Mouse (Mus musculus) heart, embryonic 15.5 days (tissue): ENCODE measurements at regions not wholly inside any gene's neighbourhood (a gene's known extent, or its start where the extent isn't known, plus 50 kb on each side); places are given as distances from the start of the nearest gene placed in this dataset.

ENCODE experiments used
- ATAC-seq: fragments of 200-750 bp; cut with Nextera tagmentation; replicated peaks from 2 replicates; pipeline ENCODE4 v1.8.0; 2017; ENCODE audit warnings: low read depth, moderate TSS enrichment; ENCODE audit not compliant: insufficient number of reproducible peaks, insufficient read depth, low FRiP score
- H3K27ac ChIP-seq: fragments of 300-500 bp; sonication (generic); 2 replicates; pipeline ENCODE4 v1.5.1; 2015; ENCODE audit warnings: mild to moderate bottlenecking, inconsistent platforms
- H3K27me3 ChIP-seq: fragments of 300-500 bp; sonication (generic); 2 replicates; pipeline ENCODE4 v1.6.1; 2015; ENCODE audit warnings: inconsistent platforms
- H3K36me3 ChIP-seq: fragments of 300-500 bp; sonication (generic); 2 replicates; pipeline ENCODE4 v1.6.1; 2015; ENCODE audit warnings: mild to moderate bottlenecking, inconsistent platforms
- H3K4me1 ChIP-seq: fragments of 300-500 bp; sonication (generic); replicated peaks from 2 replicates; pipeline ENCODE4 v1.6.1; 2015; ENCODE audit warnings: inconsistent platforms
- H3K4me2 ChIP-seq: fragments of 300-500 bp; sonication (generic); 2 replicates; pipeline ENCODE4 v1.6.1; 2015; ENCODE audit warnings: inconsistent platforms, mild to moderate bottlenecking, moderate library complexity
- H3K4me3 ChIP-seq: fragments of 300-500 bp; sonication (generic); 2 replicates; pipeline ENCODE4 v1.5.1; 2015; ENCODE audit warnings: mild to moderate bottlenecking, inconsistent platforms
- H3K9ac ChIP-seq: fragments of 300-500 bp; sonication (generic); 2 replicates; pipeline ENCODE4 v1.6.1; 2015; ENCODE audit warnings: mild to moderate bottlenecking, inconsistent platforms
- H3K9me3 ChIP-seq: fragments of 300-500 bp; sonication (generic); replicated peaks from 2 replicates; pipeline ENCODE4 v1.6.1; 2016; ENCODE audit warnings: inconsistent platforms
- WGBS: fragments of 180-500 bp; shearing (Covaris S2); methylation state at CpG from one replicate; pipeline ENCODE4 v1.1.7; 2015; ENCODE audit warnings: mixed read lengths; 5-methylcytosine and 5-hydroxymethylcytosine counted together

DNA sequence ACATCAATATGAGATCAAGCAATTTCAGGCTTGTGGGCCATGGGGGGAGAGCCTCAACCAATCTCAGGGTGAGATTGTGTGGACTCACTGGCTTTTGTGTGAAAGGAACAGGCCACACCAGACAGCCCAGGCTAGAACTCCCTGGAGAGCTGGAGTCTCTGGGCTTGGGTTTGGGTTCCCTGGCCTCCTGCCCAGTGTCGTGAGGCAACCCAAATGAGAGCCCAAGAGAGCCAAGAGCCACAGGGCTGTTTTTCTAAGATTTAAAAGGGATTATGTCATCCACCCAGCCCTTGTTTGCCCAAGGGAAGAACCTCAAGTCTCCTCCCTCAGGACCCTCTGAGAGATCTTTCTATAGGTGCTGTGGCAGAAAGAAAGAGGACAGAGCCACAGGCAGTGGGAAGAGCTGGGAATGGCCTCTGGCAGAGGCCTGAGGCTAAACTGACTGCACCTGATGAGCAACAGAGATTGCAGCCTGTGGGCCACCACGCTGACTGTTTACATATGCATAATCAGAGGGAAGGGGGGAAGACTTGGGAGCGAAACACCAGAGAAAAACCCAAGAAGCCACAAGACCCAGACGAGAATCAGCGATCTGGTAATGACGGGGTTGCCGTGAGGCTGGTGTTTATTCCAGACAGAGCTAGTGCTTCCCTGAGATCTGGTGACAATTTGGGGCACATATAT, 92.1 kb downstream of the Bcl2l11 start:
- WGBS: 55% methylated on average over 7 of the region's 7 CpGs
- no peak overlapping the region for H3K4me3 ChIP-seq
- no peaks in the 10 kb centered on the region for H3K4me1 ChIP-seq
- no peak overlapping the region for H3K27ac ChIP-seq
- ATAC-seq: no peak
- H3K36me3 ChIP-seq: no peaks in the 10 kb centered on the region
- H3K27me3 ChIP-seq: no peaks in the 10 kb centered on the region
- no peak overlapping the region for H3K4me2 ChIP-seq
- no peaks in the 10 kb centered on the region for H3K9me3 ChIP-seq
- H3K9ac ChIP-seq: no peak overlapping the region

- H3K27ac ChIP-seq: no peak overlapping the region
- WGBS: 64% methylated on average over 4 of the region's 4 CpGs
- H3K4me2 ChIP-seq: no peak overlapping the region
- ATAC-seq: no peak
- no peaks in the 10 kb centered on the region for H3K36me3 ChIP-seq
- no peaks in the 10 kb centered on the region for H3K9me3 ChIP-seq
- H3K9ac ChIP-seq: no peak overlapping the region
- H3K4me3 ChIP-seq: no peak overlapping the region
- no peaks in the 10 kb centered on the region for H3K4me1 ChIP-seq
- H3K27me3 ChIP-seq: no peaks in the 10 kb centered on the region
Measured at GRCm38 (mm10) chr2:128218961-128219360, 93.1 kb downstream of the Bcl2l11 start.

GRCm38 (mm10) chr2:128221055-128221454, 95.2 kb downstream of the Bcl2l11 start:
- Histone ChIP-seq H3K27me3 (no peaks in the 10 kb centered on the region), H3K4me3 (no peak overlapping the region), H3K36me3 (no peaks in the 10 kb centered on the region), H3K9me3 (no peaks in the 10 kb centered on the region), H3K4me1 (no peaks in the 10 kb centered on the region), H3K9ac (no peak overlapping the region), H3K27ac (no peak overlapping the region), H3K4me2 (no peak overlapping the region)
- ATAC-seq: no peak
- 52% methylated on average over 1 of the region's 1 CpGs for WGBS

GRCm38 (mm10) chr2:128221657-128222056, 95.8 kb downstream of the Bcl2l11 start:
- Histone ChIP-seq H3K27me3 (no peaks in the 10 kb centered on the region), H3K4me2 (no peak overlapping the region), H3K36me3 (no peaks in the 10 kb centered on the region), H3K9me3 (no peaks in the 10 kb centered on the region), H3K27ac (no peak overlapping the region), H3K4me1 (no peaks in the 10 kb centered on the region), H3K4me3 (no peak overlapping the region), H3K9ac (no peak overlapping the region)
- ATAC-seq: no peak
- WGBS: 78% methylated on average over 4 of the region's 4 CpGs

GRCm38 (mm10) chr2:128226465-128227047, 100.7 kb downstream of the Bcl2l11 start:
- Histone ChIP-seq H3K27ac (no peak overlapping the region), H3K9me3 (no peaks in the 10 kb centered on the region), H3K4me2 (no peak overlapping the region), H3K4me3 (no peak overlapping the region), H3K9ac (no peak overlapping the region), H3K36me3 (no peaks in the 10 kb centered on the region), H3K4me1 (no peaks in the 10 kb centered on the region), H3K27me3 (no peaks in the 10 kb centered on the region)
- ATAC-seq: no peak
- 96% methylated on average over 9 of the region's 9 CpGs for WGBS

DNA sequence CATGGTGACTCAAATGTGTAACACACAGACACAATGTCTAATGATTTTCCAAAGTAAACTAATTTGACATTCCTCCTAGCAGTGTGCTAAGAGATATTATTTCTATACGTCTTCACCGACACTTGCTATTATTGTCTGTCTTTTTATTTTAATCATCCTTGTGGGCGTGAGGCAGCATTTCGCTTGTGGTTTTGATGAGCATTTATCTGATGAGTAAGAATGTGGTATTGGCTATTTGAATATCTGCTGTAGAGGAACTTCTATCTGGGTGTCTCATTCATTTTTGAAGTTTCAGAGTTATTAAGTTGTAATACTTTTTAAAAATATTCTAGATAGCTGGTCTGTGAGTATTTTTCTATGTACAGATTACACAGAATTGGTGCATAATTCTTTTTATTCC, 103.9 kb downstream of the Bcl2l11 start:
- Histone ChIP-seq H3K4me3 (no peak overlapping the region), H3K4me1 (peaks cover 21% of the 10 kb centered on the region), H3K27me3 (no peaks in the 10 kb centered on the region), H3K9ac (no peak overlapping the region), H3K9me3 (no peaks in the 10 kb centered on the region), H3K4me2 (no peak overlapping the region), H3K36me3 (no peaks in the 10 kb centered on the region), H3K27ac (no peak overlapping the region)
- no peak for ATAC-seq
- WGBS: 86% methylated on average over 4 of the region's 4 CpGs

- no peaks in the 10 kb centered on the region for H3K36me3 ChIP-seq
Measured at GRCm38 (mm10) chr2:128230921-128231320, 105.1 kb downstream of the Bcl2l11 start.

GRCm38 (mm10) chr2:128231338-128231737, 105.5 kb downstream of the Bcl2l11 start:
- Histone ChIP-seq H3K9ac (no peak overlapping the region), H3K4me2 (no peak overlapping the region), H3K27ac (no peak overlapping the region), H3K9me3 (no peaks in the 10 kb centered on the region), H3K36me3 (no peaks in the 10 kb centered on the region), H3K4me1 (peaks cover 21% of the 10 kb centered on the region), H3K27me3 (no peaks in the 10 kb centered on the region), H3K4me3 (no peak overlapping the region)
- WGBS: 65% methylated on average over 3 of the region's 3 CpGs
- ATAC-seq: no peak

More at GRCm38 (mm10) chr2:128230921-128231320, 105.1 kb downstream of the Bcl2l11 start:
- Histone ChIP-seq H3K9me3 (no peaks in the 10 kb centered on the region), H3K27ac (no peak overlapping the region), H3K27me3 (no peaks in the 10 kb centered on the region), H3K4me2 (no peak overlapping the region), H3K4me3 (no peak overlapping the region), H3K4me1 (peaks cover 21% of the 10 kb centered on the region), H3K9ac (no peak overlapping the region)
- no peak for ATAC-seq
- 87% methylated on average over 4 of the region's 4 CpGs for WGBS

DNA sequence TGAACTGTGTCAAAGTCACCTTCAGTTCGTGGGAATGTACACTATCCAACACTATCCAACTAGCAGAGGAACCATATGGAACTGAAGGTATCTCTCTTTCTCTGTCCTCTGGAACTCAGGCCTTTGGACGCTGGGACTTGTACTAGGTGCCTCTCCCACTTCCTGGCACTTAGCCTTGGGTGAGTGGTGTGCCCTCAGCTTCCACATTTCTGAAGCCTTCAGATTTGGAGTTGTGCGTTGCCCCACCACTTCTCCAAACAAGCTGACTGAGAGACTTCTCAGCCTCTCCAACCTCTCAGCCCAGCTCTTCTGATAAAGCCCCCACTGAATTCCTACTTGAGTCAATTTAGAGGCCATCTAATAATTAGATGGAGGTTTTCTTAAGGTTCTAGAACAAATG, 106.2 kb downstream of the Bcl2l11 start:
- no peaks in the 10 kb centered on the region for H3K36me3 ChIP-seq
- peaks cover 21% of the 10 kb centered on the region for H3K4me1 ChIP-seq
- H3K27ac ChIP-seq: no peak overlapping the region
- no peak for ATAC-seq
- H3K4me3 ChIP-seq: no peak overlapping the region
- H3K27me3 ChIP-seq: no peaks in the 10 kb centered on the region
- no peak overlapping the region for H3K4me2 ChIP-seq
- no peak overlapping the region for H3K9ac ChIP-seq
- H3K9me3 ChIP-seq: no peaks in the 10 kb centered on the region
- 46% methylated on average over 3 of the region's 3 CpGs for WGBS

- H3K27ac ChIP-seq: no peak overlapping the region
- H3K9ac ChIP-seq: no peak overlapping the region
- H3K9me3 ChIP-seq: no peaks in the 10 kb centered on the region
- peaks cover 21% of the 10 kb centered on the region for H3K4me1 ChIP-seq
- H3K27me3 ChIP-seq: no peaks in the 10 kb centered on the region
- H3K4me3 ChIP-seq: no peak overlapping the region
- no peak overlapping the region for H3K4me2 ChIP-seq
- ATAC-seq: no peak
- 79% methylated on average over 8 of the region's 8 CpGs for WGBS
- no peaks in the 10 kb centered on the region for H3K36me3 ChIP-seq
Measured at GRCm38 (mm10) chr2:128235127-128235526, 109.3 kb downstream of the Bcl2l11 start.

GRCm38 (mm10) chr2:128239451-128239850, 113.6 kb downstream of the Bcl2l11 start:
- H3K27me3 ChIP-seq: no peaks in the 10 kb centered on the region
- ATAC-seq: no peak
- WGBS: 90% methylated on average over 4 of the region's 4 CpGs

DNA sequence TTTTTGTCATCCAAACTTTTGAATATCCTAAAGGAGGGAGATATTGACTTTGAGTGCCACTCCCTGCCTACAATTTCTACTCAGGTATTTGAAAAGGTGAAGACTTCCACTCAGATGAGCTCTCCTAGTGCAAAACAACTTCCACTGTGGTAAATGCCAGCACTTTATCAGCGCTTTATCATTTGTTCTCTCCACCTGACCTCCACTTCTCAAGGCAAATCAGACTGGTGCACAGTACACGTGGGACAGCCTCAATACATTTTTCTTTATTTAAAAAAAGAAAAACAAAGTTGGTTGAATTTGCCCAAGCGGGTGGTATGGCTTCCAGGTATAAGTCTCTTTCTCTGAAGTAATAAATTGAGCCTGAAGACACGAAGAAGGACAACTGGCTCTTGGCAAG, 114.2 kb downstream of the Bcl2l11 start:
- no peak for ATAC-seq

More at GRCm38 (mm10) chr2:128239451-128239850, 113.6 kb downstream of the Bcl2l11 start:
- H3K36me3 ChIP-seq: no peaks in the 10 kb centered on the region
- no peaks in the 10 kb centered on the region for H3K9me3 ChIP-seq
- 0 out of 2 replicates have a peak, but pooled peaks cover 7% of the 10 kb centered on the region for H3K4me1 ChIP-seq
- no peak overlapping the region for H3K9ac ChIP-seq
- H3K27ac ChIP-seq: no peak overlapping the region
- H3K4me2 ChIP-seq: no peak overlapping the region
- H3K4me3 ChIP-seq: no peak overlapping the region

More for the DNA sequence above, 114.2 kb downstream of the Bcl2l11 start:
- H3K4me3 ChIP-seq: no peak overlapping the region
- H3K27me3 ChIP-seq: no peaks in the 10 kb centered on the region
- no peaks in the 10 kb centered on the region for H3K9me3 ChIP-seq
- H3K4me2 ChIP-seq: no peak overlapping the region
- no peak overlapping the region for H3K27ac ChIP-seq
- H3K36me3 ChIP-seq: no peaks in the 10 kb centered on the region
- peaks cover 5% of the 10 kb centered on the region; the same call in 1 of the 2 replicates for H3K4me1 ChIP-seq
- WGBS: 66% methylated on average over 4 of the region's 4 CpGs
- no peak overlapping the region for H3K9ac ChIP-seq
